Mouse (Mus musculus): Measurements from ENCODE around the gene Klhl26.

Klhl26 gene

DNA sequence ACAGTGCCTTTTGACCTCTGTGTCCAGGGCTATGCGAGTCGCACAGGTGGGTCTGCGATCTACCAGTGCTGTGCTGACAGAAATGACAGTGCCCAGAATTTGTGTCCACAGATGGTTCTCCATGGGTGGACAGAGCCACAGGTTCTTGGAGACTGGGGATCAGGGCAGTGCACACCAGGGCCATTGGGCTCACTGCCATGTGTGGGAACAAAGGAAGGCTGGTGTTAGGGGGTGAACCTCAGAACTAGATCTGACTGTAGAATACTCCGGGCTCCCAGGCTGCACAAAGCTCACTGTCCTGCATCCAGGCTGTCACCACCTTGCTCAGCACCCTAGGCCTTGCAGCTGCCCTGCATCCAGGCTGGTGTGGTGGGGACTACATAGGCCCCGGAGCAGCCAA is 66.5 kb downstream of the Klhl26 start:
- no peak for DNase-seq (ENCODE audit: low spot score)

DNA sequence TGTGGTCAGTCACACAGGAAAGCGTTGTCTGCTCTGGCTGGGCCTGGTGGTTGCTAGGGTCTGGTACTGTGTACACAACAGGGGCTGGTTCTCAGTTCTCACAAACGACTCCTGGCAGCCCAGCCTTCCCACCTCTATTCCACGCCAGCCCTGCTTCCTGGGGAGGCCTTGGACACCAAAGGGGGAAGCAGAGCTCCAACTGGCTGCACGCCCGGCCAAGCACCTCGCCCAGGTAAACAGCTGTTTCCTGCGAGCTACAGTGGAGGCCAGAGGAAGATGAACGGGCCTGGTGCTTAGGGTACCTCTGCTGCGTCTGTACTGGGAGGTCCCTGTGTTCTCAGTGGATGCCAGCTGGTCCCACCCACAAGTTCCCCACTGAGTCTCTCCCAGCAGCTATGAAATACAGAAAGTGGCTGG is 67.3 kb downstream of the Klhl26 start:
- no peak for DNase-seq (ENCODE audit: low spot score)

DNA sequence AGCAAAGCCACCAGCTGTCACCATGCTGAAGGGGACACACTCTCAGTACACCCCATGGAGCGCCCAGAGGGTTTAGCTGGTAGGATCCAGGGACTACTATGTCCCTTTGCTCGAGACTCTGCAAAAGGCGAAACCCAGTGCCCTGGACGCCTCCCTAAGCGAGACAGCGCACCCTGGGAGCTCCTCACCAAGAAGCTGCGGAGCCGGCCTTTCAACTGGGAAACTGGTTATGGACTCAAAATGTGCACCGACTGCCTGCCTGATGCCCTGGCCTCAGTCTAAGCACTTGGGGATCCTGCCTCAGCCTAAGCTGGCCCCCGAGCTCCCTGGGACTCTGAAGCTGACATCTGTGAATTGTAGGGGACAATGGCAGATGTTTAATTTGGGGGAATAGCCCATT is 67.7 kb downstream of the Klhl26 start:
- no peak for DNase-seq (ENCODE audit: low spot score)

DNA sequence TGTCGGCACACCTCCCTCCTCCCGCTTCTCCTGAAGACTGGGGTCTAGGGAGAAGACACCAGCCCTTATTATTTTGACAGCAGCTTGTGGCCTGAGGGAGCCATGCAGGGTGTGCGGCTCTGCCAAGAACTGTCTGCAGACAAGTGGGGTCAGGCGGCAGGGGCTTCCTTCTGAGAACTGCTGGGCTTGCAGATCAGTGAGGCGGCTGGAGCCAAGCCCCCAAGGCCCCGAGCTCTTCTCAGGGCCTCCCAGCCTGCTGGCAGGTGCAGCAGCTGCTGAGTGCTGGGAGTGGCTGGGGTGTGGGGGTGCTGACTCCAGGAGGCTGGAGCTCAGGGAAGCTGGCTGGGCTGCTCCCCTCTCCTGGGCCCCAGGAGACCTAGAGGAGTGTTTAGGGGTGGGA is 68.5 kb downstream of the Klhl26 start:
- DNase-seq (ENCODE audit: low spot score), result no peak

DNA sequence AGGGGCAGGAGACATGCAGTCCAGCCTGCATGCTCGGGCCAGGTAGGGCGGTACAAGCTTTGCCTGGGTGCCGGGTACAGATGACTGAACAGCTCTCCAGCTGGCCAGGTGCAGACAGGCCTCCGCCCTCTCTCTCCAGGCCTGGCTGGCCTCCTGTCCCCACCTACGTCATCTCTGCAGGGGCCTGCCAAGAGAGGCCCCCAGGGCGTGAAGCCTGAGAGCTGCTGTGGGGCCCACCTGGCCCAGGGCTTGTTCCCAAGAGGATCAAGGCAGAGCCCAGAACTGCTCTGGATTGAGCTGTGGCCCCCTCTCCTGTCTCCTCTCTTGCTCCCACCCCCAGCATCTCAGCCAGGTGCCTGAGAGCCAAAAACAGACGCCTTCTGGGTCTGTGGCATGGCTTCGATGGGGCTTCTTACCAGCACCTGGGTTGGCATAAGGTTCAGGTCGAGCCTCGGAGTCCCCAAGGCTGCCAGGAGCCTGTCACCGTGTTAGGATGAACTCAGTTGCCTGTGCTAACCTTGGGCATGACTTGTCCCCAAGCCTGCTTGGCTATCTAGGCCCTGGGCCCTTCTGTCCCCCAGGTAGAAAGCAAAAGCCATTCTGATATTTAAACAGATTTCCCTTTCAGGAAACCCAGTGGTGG is 70.2 kb downstream of the Klhl26 start:
- DNase-seq (ENCODE audit: low spot score), result no peak

DNA sequence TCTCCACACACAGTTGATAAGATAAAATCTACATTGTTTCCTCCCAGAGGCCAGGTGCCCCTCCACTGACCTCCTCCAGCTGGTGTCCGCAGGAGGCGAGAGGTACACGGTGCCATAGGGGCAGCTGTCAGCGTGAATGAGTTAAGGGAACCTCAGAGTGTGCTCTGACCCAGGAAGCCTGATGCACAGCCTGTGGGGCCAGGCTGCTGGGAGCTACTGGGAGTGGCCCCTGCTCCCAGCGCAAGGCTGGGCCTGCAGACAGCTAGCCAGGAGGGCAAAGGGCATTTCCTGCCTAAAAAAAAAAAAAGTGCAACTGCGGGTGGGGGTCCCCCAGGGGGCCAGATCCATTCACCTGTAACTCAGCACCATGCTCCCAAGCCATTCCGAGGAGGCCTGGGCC is 71.6 kb downstream of the Klhl26 start:
- no peak for DNase-seq (ENCODE audit: low spot score)

DNA sequence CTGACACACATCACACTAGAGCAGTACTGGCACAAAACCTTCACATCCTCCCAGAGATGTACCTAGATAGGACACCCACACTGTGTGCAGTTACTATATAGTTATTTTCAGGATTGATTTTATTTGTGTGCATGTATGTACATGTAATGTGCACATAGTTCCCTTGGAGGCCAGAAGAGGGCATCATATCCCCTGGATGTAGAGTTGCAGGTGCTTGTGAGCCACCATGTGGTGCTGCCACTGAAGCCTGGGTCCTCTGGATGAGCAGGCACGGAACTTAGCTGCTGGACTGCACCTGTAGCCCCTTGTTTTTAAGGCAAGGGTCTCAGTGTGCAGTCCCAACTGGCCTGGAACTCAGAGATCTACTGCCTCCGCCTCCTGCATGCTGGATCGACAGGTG is 72.6 kb downstream of the Klhl26 start:
- no peak for DNase-seq (ENCODE audit: low spot score)
